Mouse (Mus musculus): Measurements from ENCODE around the gene Igbp1b. TPM values are rescaled to one million over a fixed set of nuclear protein-coding genes. Genes with fewer than 3 reads are reported as not detected.

Gene Igbp1b
- polyA plus RNA-seq (2012; rRNA removed) = 0.15 and 0.26 TPM in 2 replicates

GRCm38 (mm10) chr6:138658516-138658915 is at the start of gene Igbp1b:
Igbp1b (minus strand) TSS chr6:138658544.
- TF ChIP-seq CTCF (IDR thresholded peaks at IDR 0.05; ENCODE audit: borderline replicate concordance, extremely low read depth, insufficient read depth, insufficient read length) (no peak), POLR2A (IDR thresholded peaks at IDR 0.05; ENCODE audit: borderline replicate concordance, extremely low read depth, insufficient read depth, insufficient read length, poor library complexity, severe bottlenecking) (no peak)
- peak; percentile 74 for DNase-seq (ENCODE audit: low read depth)

DNA sequence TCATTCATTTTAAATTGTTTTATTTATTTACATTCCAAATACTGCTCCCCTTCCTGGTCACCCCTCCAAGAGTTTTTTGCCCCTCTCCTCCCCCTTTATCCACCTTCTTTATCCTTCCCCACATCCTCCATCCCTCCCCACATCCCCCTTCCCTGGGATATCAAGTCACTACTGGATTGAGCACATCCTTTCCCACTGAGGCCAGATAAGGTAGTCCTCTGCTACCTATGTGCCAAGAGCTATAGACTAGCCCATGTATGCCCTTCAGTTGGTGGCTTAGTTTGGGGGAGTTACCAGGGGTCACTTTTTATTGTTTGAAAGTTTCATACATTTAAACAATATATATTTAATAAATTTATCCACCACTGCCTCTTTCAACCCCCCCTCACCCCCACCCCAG is 24.6 kb upstream of the Igbp1b start:
- TF ChIP-seq CTCF (IDR thresholded peaks at IDR 0.05; ENCODE audit: borderline replicate concordance, extremely low read depth, insufficient read depth, insufficient read length) (no peak), POLR2A (IDR thresholded peaks at IDR 0.05; ENCODE audit: borderline replicate concordance, extremely low read depth, insufficient read depth, insufficient read length, poor library complexity, severe bottlenecking) (no peak)
- no peak for DNase-seq (ENCODE audit: low read depth)

GRCm38 (mm10) chr6:138672704-138673141 is 14.4 kb upstream of the Igbp1b start:
- TF ChIP-seq CTCF (IDR thresholded peaks at IDR 0.05; ENCODE audit: borderline replicate concordance, extremely low read depth, insufficient read depth, insufficient read length) = no peak
- TF ChIP-seq POLR2A (IDR thresholded peaks at IDR 0.05; ENCODE audit: borderline replicate concordance, extremely low read depth, insufficient read depth, insufficient read length, poor library complexity, severe bottlenecking) = no peak
- peak; percentile 53 for DNase-seq (ENCODE audit: low read depth)

DNA sequence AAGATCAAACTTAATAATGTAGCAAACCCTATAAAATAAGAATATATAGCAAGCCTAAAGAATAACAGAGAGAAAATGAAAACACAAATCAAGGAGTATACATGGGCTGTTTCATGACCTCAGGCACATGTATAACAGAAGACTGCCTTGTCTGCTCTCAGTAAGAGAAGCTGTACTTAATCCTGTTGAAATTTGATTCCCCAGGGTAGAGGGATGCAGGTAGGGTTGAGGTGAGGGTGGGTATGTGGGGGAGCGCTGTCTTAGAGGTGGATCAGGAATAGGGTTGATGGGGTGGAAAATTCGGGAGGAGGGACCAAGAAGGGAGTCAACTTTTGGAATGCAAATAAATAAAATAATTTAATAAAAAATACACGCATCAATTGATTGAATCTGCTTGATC is 7.1 kb upstream of the Igbp1b start:
- DNase-seq (ENCODE audit: low read depth) = no peak
- TF ChIP-seq POLR2A (IDR thresholded peaks at IDR 0.05; ENCODE audit: borderline replicate concordance, extremely low read depth, insufficient read depth, insufficient read length, poor library complexity, severe bottlenecking) (no peak), CTCF (IDR thresholded peaks at IDR 0.05; ENCODE audit: borderline replicate concordance, extremely low read depth, insufficient read depth, insufficient read length) (no peak)

DNA sequence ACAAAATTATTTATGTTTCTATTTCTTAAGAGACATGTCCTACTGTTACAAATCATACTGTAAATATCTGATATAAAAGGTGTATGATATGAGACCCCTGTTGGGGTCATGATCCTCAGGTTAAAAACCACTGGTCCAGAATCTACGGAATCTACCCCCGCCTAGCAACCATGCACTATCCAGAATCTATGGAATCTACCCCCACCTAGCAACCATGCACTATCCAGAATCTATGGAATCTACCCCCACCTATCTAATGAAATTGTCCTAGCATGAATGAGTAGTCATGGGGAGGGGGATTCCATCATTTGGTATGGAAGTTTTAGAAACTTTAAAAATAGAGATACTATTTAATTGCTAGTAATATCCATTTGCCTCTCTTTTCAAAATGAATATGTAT is 12.7 kb downstream of the Igbp1b start:
- DNase-seq (ENCODE audit: low read depth) = no peak
- TF ChIP-seq POLR2A (IDR thresholded peaks at IDR 0.05; ENCODE audit: borderline replicate concordance, extremely low read depth, insufficient read depth, insufficient read length, poor library complexity, severe bottlenecking) (no peak), CTCF (IDR thresholded peaks at IDR 0.05; ENCODE audit: borderline replicate concordance, extremely low read depth, insufficient read depth, insufficient read length) (no peak)

DNA sequence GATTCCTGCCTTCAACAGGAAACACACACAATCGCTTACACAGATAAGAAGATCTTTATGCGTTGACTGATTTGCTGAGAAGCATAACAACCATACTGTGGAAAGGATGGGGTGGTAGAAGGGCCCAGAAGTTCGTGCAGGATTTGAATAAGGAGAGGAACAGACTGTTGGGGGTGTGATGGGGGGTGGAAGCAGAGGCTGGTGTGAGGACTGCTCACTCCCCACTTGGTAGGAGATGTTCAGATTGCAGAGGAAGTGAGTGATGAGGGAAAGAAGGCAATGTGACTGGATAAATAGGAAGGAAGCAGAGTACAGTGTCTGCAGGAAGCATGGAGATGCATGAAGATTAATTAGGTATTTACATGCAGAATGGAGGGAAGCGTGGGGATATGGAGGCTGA is 19.0 kb downstream of the Igbp1b start:
- no peak for DNase-seq (ENCODE audit: low read depth)
- TF ChIP-seq POLR2A (IDR thresholded peaks at IDR 0.05; ENCODE audit: borderline replicate concordance, extremely low read depth, insufficient read depth, insufficient read length, poor library complexity, severe bottlenecking) = no peak
- no peak for TF ChIP-seq CTCF (IDR thresholded peaks at IDR 0.05; ENCODE audit: borderline replicate concordance, extremely low read depth, insufficient read depth, insufficient read length)

DNA sequence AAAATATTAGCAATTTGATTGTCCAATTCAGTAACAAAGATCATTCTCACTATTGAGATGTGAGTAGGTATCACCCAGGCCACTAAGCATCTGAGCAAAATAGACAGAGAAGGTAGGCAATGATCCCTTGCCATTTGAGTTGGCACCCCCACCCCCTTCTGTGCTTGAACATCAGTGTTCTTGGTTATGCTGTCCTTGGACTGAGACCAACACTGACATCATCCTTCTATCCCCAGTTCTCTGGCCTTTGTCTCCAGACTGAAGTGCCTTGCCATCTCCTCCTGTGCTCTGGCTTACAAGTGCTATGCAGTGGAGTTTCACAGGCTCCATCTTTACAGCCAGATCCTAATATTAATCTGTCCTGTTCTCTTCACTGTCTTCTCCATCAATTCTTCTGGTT is 37.6 kb downstream of the Igbp1b start:
- no peak for DNase-seq (ENCODE audit: low read depth)
- TF ChIP-seq POLR2A (IDR thresholded peaks at IDR 0.05; ENCODE audit: borderline replicate concordance, extremely low read depth, insufficient read depth, insufficient read length, poor library complexity, severe bottlenecking) = no peak
- TF ChIP-seq CTCF (IDR thresholded peaks at IDR 0.05; ENCODE audit: borderline replicate concordance, extremely low read depth, insufficient read depth, insufficient read length) = no peak

GRCm38 (mm10) chr6:138618396-138618795 is 39.9 kb downstream of the Igbp1b start:
- DNase-seq (ENCODE audit: low read depth) = no peak
- TF ChIP-seq CTCF (IDR thresholded peaks at IDR 0.05; ENCODE audit: borderline replicate concordance, extremely low read depth, insufficient read depth, insufficient read length) = no peak
- TF ChIP-seq POLR2A (IDR thresholded peaks at IDR 0.05; ENCODE audit: borderline replicate concordance, extremely low read depth, insufficient read depth, insufficient read length, poor library complexity, severe bottlenecking) = no peak

Other genes with a start within 250 kb of the Igbp1b start
- gene Lmo3, start 76.6 kb downstream of the Igbp1b start, polyA plus RNA-seq (2012; rRNA removed) = 117 and 121 TPM in 2 replicates

Measured in brain, embryonic 14.5 days (tissue).